Mouse (Mus musculus) T-cell, adult 66 days (primary cell): Measurements from ENCODE around the gene Zfp874b. TPM values are rescaled to one million over a fixed set of nuclear protein-coding genes. Genes with fewer than 3 reads are reported as not detected.

Experiments
- total RNA-seq, 2 experiments: library from RNA; stranded (reverse); gene quantifications; 3 replicates in 1 of 2; 4 replicates in 1 of 2; pipeline ENCODE4 v1.2.4; 2023

Zfp874b gene
- total RNA-seq = 10 to 100 TPM; 17.1 to 18.3 TPM

GRCm38 (mm10) chr13:67483625-67484423 lies at the start of gene Zfp874b:
Gene Zfp874b, minus strand, starts transcription at chr13:67484258.

GRCm38 (mm10) chr13:67525753-67526410 lies 41.8 kb upstream of the Zfp874b start, which contains the start of the genes Gm26965 and Zfp87:
Gene Gm26965, minus strand, starts transcription at chr13:67526151.
Gene Zfp87, minus strand, starts transcription at chr13:67526177.

GRCm38 (mm10) chr13:67500084-67500719 lies 16.1 kb upstream of the Zfp874b start, which contains the start of gene Zfp58:
Gene Zfp58, minus strand, starts transcription at chr13:67500555.

GRCm38 (mm10) chr13:67451172-67452020 lies 32.7 kb downstream of the Zfp874b start, which contains the start of gene Zfp874a:
Gene Zfp874a, minus strand, starts transcription at chr13:67451624.

Other genes starting within 250 kb of the Zfp874b start
- 1 to 10 TPM; 2.8 to 5.4 TPM for gene Zfp458, start 205.8 kb downstream of the Zfp874b start, total RNA-seq
- gene Zfp457, start 177.8 kb downstream of the Zfp874b start, total RNA-seq = 1 to 10 TPM; 2.9 to 5.3 TPM
- 10 to 100 TPM; 16.4 to 18.8 TPM for gene Zfp595, start 151.7 kb downstream of the Zfp874b start, total RNA-seq
- 1 to 10 TPM; 4.1 to 6.4 TPM for gene Gm28044, start 123.7 kb downstream of the Zfp874b start, total RNA-seq
- 10 to 100 TPM in 1 of 2 experiments, 1 to 10 TPM in 1; 8.2 to 10.7 TPM for gene Zfp953, start 123.7 kb downstream of the Zfp874b start, total RNA-seq
- gene Gm28041, start 108.5 kb downstream of the Zfp874b start, total RNA-seq = 1 to 10 TPM in 1 of 2 experiments, not detected in 1; 2.4 TPM
- 10 to 100 TPM in 1 of 2 experiments, 1 to 10 TPM in 1; 7.7 to 12.5 TPM for gene Zfp456, start 108.4 kb downstream of the Zfp874b start, total RNA-seq
- 10 to 100 TPM; 10.1 to 12.5 TPM for gene Zfp429, start 84.4 kb downstream of the Zfp874b start, total RNA-seq
- 1 to 10 TPM; 3.1 to 3.3 TPM for gene Zfp459, start 62.8 kb downstream of the Zfp874b start, total RNA-seq
- gene Zfp874a, start 32.6 kb downstream of the Zfp874b start, total RNA-seq = 10 to 100 TPM; 12.4 to 14.4 TPM
- 10 to 100 TPM; 12.6 to 13.9 TPM for gene Zfp58, start 16.3 kb upstream of the Zfp874b start, total RNA-seq
- gene Gm26965, start 41.9 kb upstream of the Zfp874b start, total RNA-seq = not detected
- 10 to 100 TPM; 23.3 to 25.2 TPM for gene Zfp87, start 41.9 kb upstream of the Zfp874b start, total RNA-seq
- 1 to 10 TPM; 8.6 to 9.3 TPM for gene Zfp748, start 69.6 kb upstream of the Zfp874b start, total RNA-seq
- 10 to 100 TPM; 15.6 to 15.8 TPM for gene Zfp729b, start 125.4 kb upstream of the Zfp874b start, total RNA-seq
- 1 to 10 TPM; 3.3 to 8.8 TPM for gene Gm49345, start 153.5 kb upstream of the Zfp874b start, total RNA-seq
- 10 to 100 TPM; 12.3 to 15.7 TPM for gene Zfp729a, start 153.5 kb upstream of the Zfp874b start, total RNA-seq
- gene Zfp738, start 202.8 kb upstream of the Zfp874b start, total RNA-seq = 10 to 100 TPM; 14.2 to 16.6 TPM
- gene Zfp65, start 244.9 kb upstream of the Zfp874b start, total RNA-seq = 10 to 100 TPM in 1 of 2 experiments, 1 to 10 TPM in 1; 9.3 to 17.4 TPM